Mouse (Mus musculus) Patski (cell line): Measurements from ENCODE around the gene Rsc1a1. TPM values are rescaled to one million over a fixed set of nuclear protein-coding genes. Genes with fewer than 3 reads are reported as not detected.

Experiments used
- ATAC-seq: fragments of 100-300 bp; one replicate; pipeline ENCODE4 v1.8.0; 2021
- CTCF ChIA-PET: fragments of 350-600 bp; sonication (Branson Sonifier 250); formaldehyde crosslinking; loops from one replicate; lab custom pipeline; 2022; ENCODE audit warnings: inconsistent platforms; lab: Charles Lee
- POLR2A ChIA-PET: fragments of 350-600 bp; sonication (Branson Sonifier 250); formaldehyde crosslinking; loops from one replicate; lab custom pipeline; 2022; ENCODE audit warnings: antibody characterized with exemption, inconsistent platforms; lab: Charles Lee
- DNase-seq: peaks from one replicate; pipeline ENCODE4 v3.0.0-alpha.2; 2011; ENCODE audit warnings: low read depth, low spot score
- H3K27me3 ChIP-seq: fragments of 371-371 bp; one replicate; pipeline ENCODE4 v1.5.1; 2021
- CTCF ChIP-seq: fragments of 100-300 bp; IDR thresholded peaks from one replicate; pipeline ENCODE4 v1.5.1; 2021
- in situ Hi-C: fragments of 300-500 bp; cut with MboI; formaldehyde crosslinking; loops from 3 replicates; pipeline ENCODE4 v1.11.1; 2018; ENCODE audit warnings: low pct_unique_long_range_greater_than_20kb, mixed read lengths
- polyA plus RNA-seq: library from polyadenylated mRNA; unstranded; gene quantifications from one replicate; pipeline ENCODE4 v1.2.3, GENCODE M21; 2021

Rsc1a1 gene
- polyA plus RNA-seq, 1 experiment from 2014 or later, result 4.7 TPM

- POLR2A ChIA-PET, result no interaction called here
- ATAC-seq, result no peak
- in situ Hi-C loops, result no loop called here
- DNase-seq, result no peak
- TF ChIP-seq CTCF, result no peak
- CTCF ChIA-PET, result no interaction called here
- H3K27me3 ChIP-seq, result no peaks in the 10 kb centered on the region
These were observed 22.6 kb upstream of the Rsc1a1 start for GRCm38 (mm10) chr4:141708005-141708404.

GRCm38 (mm10) chr4:141705331-141705730 lies 19.9 kb upstream of the Rsc1a1 start:
- CTCF ChIA-PET, result interaction anchor here (2.0 kb wide), 1 partner anchor 15 kb away, joined by 4 read pairs; no protein-coding TSS in a partner anchor
- in situ Hi-C loops, result no loop called here
- DNase-seq (no peak), ATAC-seq (no peak)
- POLR2A ChIA-PET, result no interaction called here
- H3K27me3 ChIP-seq, result no peaks in the 10 kb centered on the region
- no peak for TF ChIP-seq CTCF

- DNase-seq (no peak), ATAC-seq (no peak)
- CTCF ChIA-PET, result no interaction called here
- in situ Hi-C loops, result no loop called here
- TF ChIP-seq CTCF, result no peak
- POLR2A ChIA-PET, result no interaction called here
- H3K27me3 ChIP-seq, result no peaks in the 10 kb centered on the region
These were observed 19.2 kb upstream of the Rsc1a1 start for GRCm38 (mm10) chr4:141704625-141705024.

GRCm38 (mm10) chr4:141694719-141695118 lies 9.3 kb upstream of the Rsc1a1 start:
- in situ Hi-C loops, result no loop called here
- ChIA-PET CTCF (no interaction called here), POLR2A (no interaction called here)
- H3K27me3 ChIP-seq, result no peaks in the 10 kb centered on the region
- ATAC-seq (no peak), DNase-seq (no peak)
- TF ChIP-seq CTCF, result no peak

- CTCF ChIA-PET, result interaction anchor here (0.7 kb wide), 1 partner anchor 41 kb away, joined by 3 read pairs; no protein-coding TSS in a partner anchor
- no peaks in the 10 kb centered on the region for H3K27me3 ChIP-seq
- no peak for DNase-seq
- POLR2A ChIA-PET, result interaction anchor here (1.6 kb wide), 1 partner anchor 33 kb away, joined by 3 read pairs; no protein-coding TSS in a partner anchor
- in situ Hi-C loops, result no loop called here
- ATAC-seq, result no peak
- no peak for TF ChIP-seq CTCF
These were observed 3.1 kb upstream of the Rsc1a1 start for GRCm38 (mm10) chr4:141688505-141688904.

GRCm38 (mm10) chr4:141686525-141686924 lies 1.1 kb upstream of the Rsc1a1 start:
- POLR2A ChIA-PET, result no interaction called here
- ATAC-seq (no peak), DNase-seq (no peak)
- CTCF ChIA-PET, result no interaction called here
- in situ Hi-C loops, result no loop called here
- no peak for TF ChIP-seq CTCF
- H3K27me3 ChIP-seq, result no peaks in the 10 kb centered on the region

GRCm38 (mm10) chr4:141686093-141686492 lies 694 bp upstream of the Rsc1a1 start:
- no peak for ATAC-seq
- no peaks in the 10 kb centered on the region for H3K27me3 ChIP-seq
- ChIA-PET CTCF (no interaction called here), POLR2A (no interaction called here)
- in situ Hi-C loops, result no loop called here
- no peak for TF ChIP-seq CTCF
- DNase-seq, result no peak

- no peak for ATAC-seq
- ChIA-PET POLR2A (interaction anchor here (1.2 kb wide), 1 partner anchor 11 kb away, joined by 3 read pairs; no protein-coding TSS in a partner anchor), CTCF (no interaction called here)
- in situ Hi-C loops, result no loop called here
- H3K27me3 ChIP-seq, result no peaks in the 10 kb centered on the region
- no peak for TF ChIP-seq CTCF
- no peak for DNase-seq
These were observed 2.6 kb downstream of the Rsc1a1 start for GRCm38 (mm10) chr4:141682706-141683230.

GRCm38 (mm10) chr4:141681767-141682166 lies 3.6 kb downstream of the Rsc1a1 start:
- DNase-seq (peak; percentile 30), ATAC-seq (no peak)
- no peak for TF ChIP-seq CTCF
- no peaks in the 10 kb centered on the region for H3K27me3 ChIP-seq
- in situ Hi-C loops, result no loop called here
- CTCF ChIA-PET, result interaction anchor here (1.2 kb wide), 1 partner anchor 9 kb away, joined by 3 read pairs; no protein-coding TSS in a partner anchor
- POLR2A ChIA-PET, result no interaction called here

- CTCF ChIA-PET, result interaction anchor here (1.2 kb wide), 1 partner anchor 10 kb away, joined by 3 read pairs; no protein-coding TSS in a partner anchor
- ATAC-seq (no peak), DNase-seq (no peak)
- in situ Hi-C loops, result no loop called here
- H3K27me3 ChIP-seq, result no peaks in the 10 kb centered on the region
- POLR2A ChIA-PET, result no interaction called here
- no peak for TF ChIP-seq CTCF
These were observed 4.5 kb downstream of the Rsc1a1 start for GRCm38 (mm10) chr4:141680892-141681291.

- no peak for TF ChIP-seq CTCF
- POLR2A ChIA-PET, result no interaction called here
- in situ Hi-C loops, result no loop called here
- CTCF ChIA-PET, result no interaction called here
- DNase-seq (no peak), ATAC-seq (no peak)
- H3K27me3 ChIP-seq, result no peaks in the 10 kb centered on the region
These were observed 6.4 kb downstream of the Rsc1a1 start for GRCm38 (mm10) chr4:141679016-141679415.

- TF ChIP-seq CTCF, result no peak
- no peaks in the 10 kb centered on the region for H3K27me3 ChIP-seq
- DNase-seq (no peak), ATAC-seq (no peak)
- ChIA-PET CTCF (no interaction called here), POLR2A (no interaction called here)
- in situ Hi-C loops, result no loop called here
These were observed 8.9 kb downstream of the Rsc1a1 start for GRCm38 (mm10) chr4:141676462-141676979.
